Mouse (Mus musculus): ENCODE measurements around the gene Atp4a. TPM values are rescaled to one million over a fixed set of nuclear protein-coding genes. Genes with fewer than 3 reads are reported as not detected.
A peak's percentile ranks its signal among the peaks of the same experiment; 100 is the strongest.

Atp4a gene
- total and polyA plus RNA-seq, 2 experiments, result 2.6 to 4.2 TPM

DNA sequence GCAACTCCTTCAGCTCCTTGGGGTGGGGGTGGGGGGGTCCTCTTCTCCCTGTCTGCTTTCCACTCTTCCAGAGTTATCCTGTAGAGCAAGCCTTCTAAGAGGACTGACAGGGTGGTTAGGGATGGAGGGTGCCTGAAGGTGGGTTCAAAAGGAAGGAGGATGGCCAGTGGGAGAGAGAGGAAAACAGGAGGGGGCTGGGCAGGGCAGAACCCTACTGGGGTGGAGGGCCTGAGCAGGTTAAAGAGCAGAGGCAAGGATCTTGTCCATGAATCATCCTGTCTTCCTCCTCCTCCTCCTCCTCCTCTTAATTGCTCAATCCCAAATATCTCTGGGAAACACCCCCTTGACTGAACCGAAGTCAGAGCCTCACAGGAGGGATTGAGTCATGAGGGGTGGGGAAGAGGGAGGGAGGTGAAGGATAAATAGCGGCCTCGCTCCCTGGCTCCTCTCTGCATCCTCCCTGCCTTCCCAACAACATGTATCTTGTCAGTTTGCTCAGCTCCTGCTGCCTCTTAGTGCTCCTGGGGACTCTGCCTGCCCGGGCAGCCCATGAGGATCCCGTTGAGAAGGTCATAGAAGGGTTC is 39.2 kb downstream of the Atp4a start, which contains the start of gene Sbsn:
TSS of gene Sbsn (plus strand) at position 386 of the 584 bp plus-strand sequence.
- Histone ChIP-seq H3K4me1 (ENCODE audit: control insufficient read depth, insufficient read depth, low read length) (no peaks in the 10 kb centered on the region), H3K27ac (replicated peaks; ENCODE audit: insufficient read depth, low read depth, low read length) (no peak within 1 kb of the TSS), H3K4me3 (ENCODE audit: insufficient read depth, low read depth, low read length) (no peak within 1 kb of the TSS), H3K9ac (ENCODE audit: low read depth, low read length) (no peak within 1 kb of the TSS), H3K36me3 (ENCODE audit: control insufficient read depth, insufficient read depth, low read length) (no peaks in the 10 kb centered on the region), H3K27me3 (ENCODE audit: control insufficient read depth, insufficient read depth, low read length) (no peaks in the 10 kb centered on the region), H3K79me2 (ENCODE audit: control insufficient read depth, insufficient read depth, low read length) (no peaks in the 10 kb centered on the region)
- TF ChIP-seq POLR2A (IDR thresholded peaks at IDR 0.05; ENCODE audit: extremely low read depth, insufficient read depth, low read length) (no peak), CTCF (IDR thresholded peaks at IDR 0.05; ENCODE audit: low read depth, low read length) (no peak)
- no peak for DNase-seq (ENCODE audit: extremely low read depth, low read depth, low spot score)
- WGBS, result 60% methylated on average over 5 of the region's 5 CpGs

DNA sequence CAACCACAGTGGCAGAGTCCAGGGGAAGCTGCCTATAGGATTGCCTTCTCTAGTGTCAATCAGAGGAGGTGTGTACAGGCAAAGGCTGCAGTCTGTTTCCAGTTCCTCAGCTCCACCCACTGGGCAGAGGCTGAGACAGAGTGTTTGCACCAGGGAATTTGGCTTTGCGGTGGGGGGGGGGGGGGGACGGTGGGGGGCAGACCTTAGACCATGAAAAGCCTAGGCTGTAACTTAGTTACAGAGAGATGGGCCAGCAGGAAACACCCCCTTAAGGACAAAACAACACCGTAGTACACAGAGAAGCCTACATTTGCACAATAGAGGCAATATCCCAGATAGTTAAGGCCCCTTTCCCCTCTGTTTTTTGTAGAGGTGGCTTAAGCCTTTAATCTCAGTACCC is 45.0 kb downstream of the Atp4a start:
- no peak for DNase-seq (ENCODE audit: extremely low read depth, low read depth, low spot score)
- no peak for TF ChIP-seq POLR2A (IDR thresholded peaks at IDR 0.05; ENCODE audit: extremely low read depth, insufficient read depth, low read length)
- TF ChIP-seq CTCF (IDR thresholded peaks at IDR 0.05; ENCODE audit: low read depth, low read length), result no peak
- H3K79me2 ChIP-seq (ENCODE audit: control insufficient read depth, insufficient read depth, low read length), result no peaks in the 10 kb centered on the region
- H3K27ac ChIP-seq (replicated peaks; ENCODE audit: insufficient read depth, low read depth, low read length), result no peak overlapping the region
- H3K4me3 ChIP-seq (ENCODE audit: insufficient read depth, low read depth, low read length), result no peak overlapping the region
- no peaks in the 10 kb centered on the region for H3K36me3 ChIP-seq (ENCODE audit: control insufficient read depth, insufficient read depth, low read length)
- no peaks in the 10 kb centered on the region for H3K27me3 ChIP-seq (ENCODE audit: control insufficient read depth, insufficient read depth, low read length)
- H3K9ac ChIP-seq (ENCODE audit: low read depth, low read length), result no peak overlapping the region
- H3K4me1 ChIP-seq (ENCODE audit: control insufficient read depth, insufficient read depth, low read length), result no peaks in the 10 kb centered on the region
- WGBS, result 69% methylated on average over 3 of the region's 3 CpGs

DNA sequence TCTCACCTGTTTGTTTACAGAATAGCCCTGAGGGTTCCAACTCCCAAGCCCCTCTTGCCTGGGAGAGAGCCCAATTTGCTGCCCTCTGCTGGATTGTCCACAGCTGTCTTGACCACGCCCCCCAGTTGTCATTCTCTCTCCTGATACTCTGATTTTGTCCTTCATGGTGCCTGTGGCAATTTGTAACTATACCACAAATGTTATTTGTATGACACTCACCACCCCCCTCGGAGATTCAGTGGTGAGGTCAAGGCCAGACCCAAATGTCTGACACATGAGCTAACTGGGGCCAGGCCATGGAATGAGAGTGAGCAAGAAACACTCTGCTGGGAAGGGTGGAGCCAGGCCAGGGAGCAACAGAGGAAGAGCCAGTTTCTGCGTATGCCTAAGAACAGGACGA is 46.8 kb downstream of the Atp4a start:
- TF ChIP-seq CTCF (IDR thresholded peaks at IDR 0.05; ENCODE audit: low read depth, low read length) (peak; percentile 72), POLR2A (IDR thresholded peaks at IDR 0.05; ENCODE audit: extremely low read depth, insufficient read depth, low read length) (no peak)
- no peak for DNase-seq (ENCODE audit: extremely low read depth, low read depth, low spot score)

DNA sequence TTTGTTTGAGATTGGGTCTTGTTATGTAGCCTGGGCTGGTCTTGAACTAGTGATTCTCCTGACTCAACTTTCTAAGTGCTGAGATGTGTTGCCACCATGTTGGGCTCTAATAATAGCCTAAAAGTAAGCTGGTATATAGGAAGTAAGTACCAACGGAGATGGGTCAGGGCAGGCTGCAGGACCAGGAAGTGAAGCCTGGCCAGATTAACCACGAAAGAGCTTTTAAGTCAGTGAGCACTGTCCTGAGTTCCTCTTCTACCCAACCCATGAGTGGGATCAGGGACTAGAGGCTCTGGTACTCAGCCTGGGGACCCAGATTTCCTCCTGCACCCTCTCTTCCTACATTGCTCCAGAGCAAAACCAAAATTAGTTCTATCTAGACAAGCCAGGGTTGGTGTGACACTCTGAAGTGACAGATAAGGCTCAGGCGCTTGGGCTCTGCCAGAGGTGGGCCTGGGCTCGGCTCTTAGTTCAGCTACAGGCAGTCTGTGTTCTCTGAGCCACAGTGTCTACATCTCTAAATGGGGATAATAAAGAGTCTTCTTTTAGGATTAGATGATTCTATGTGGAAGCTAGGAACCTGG is 49.9 kb downstream of the Atp4a start:
- Histone ChIP-seq H3K4me3 (ENCODE audit: insufficient read depth, low read depth, low read length) (no peak overlapping the region), H3K79me2 (ENCODE audit: control insufficient read depth, insufficient read depth, low read length) (no peaks in the 10 kb centered on the region), H3K4me1 (ENCODE audit: control insufficient read depth, insufficient read depth, low read length) (no peaks in the 10 kb centered on the region), H3K27me3 (ENCODE audit: control insufficient read depth, insufficient read depth, low read length) (no peaks in the 10 kb centered on the region), H3K9ac (ENCODE audit: low read depth, low read length) (no peak overlapping the region), H3K27ac (replicated peaks; ENCODE audit: insufficient read depth, low read depth, low read length) (no peak overlapping the region), H3K36me3 (ENCODE audit: control insufficient read depth, insufficient read depth, low read length) (no peaks in the 10 kb centered on the region)
- TF ChIP-seq CTCF (IDR thresholded peaks at IDR 0.05; ENCODE audit: low read depth, low read length) (no peak), POLR2A (IDR thresholded peaks at IDR 0.05; ENCODE audit: extremely low read depth, insufficient read depth, low read length) (no peak)
- 77% methylated on average over 4 of the region's 4 CpGs for WGBS
- no peak for DNase-seq (ENCODE audit: extremely low read depth, low read depth, low spot score)

More for the DNA sequence above, 46.8 kb downstream of the Atp4a start:
- Histone ChIP-seq H3K4me3 (ENCODE audit: insufficient read depth, low read depth, low read length) (no peak overlapping the region), H3K27ac (replicated peaks; ENCODE audit: insufficient read depth, low read depth, low read length) (no peak overlapping the region), H3K27me3 (ENCODE audit: control insufficient read depth, insufficient read depth, low read length) (no peaks in the 10 kb centered on the region), H3K79me2 (ENCODE audit: control insufficient read depth, insufficient read depth, low read length) (no peaks in the 10 kb centered on the region), H3K4me1 (ENCODE audit: control insufficient read depth, insufficient read depth, low read length) (no peaks in the 10 kb centered on the region), H3K36me3 (ENCODE audit: control insufficient read depth, insufficient read depth, low read length) (no peaks in the 10 kb centered on the region), H3K9ac (ENCODE audit: low read depth, low read length) (no peak overlapping the region)
- 34% methylated on average over 4 of the region's 4 CpGs for WGBS

DNA sequence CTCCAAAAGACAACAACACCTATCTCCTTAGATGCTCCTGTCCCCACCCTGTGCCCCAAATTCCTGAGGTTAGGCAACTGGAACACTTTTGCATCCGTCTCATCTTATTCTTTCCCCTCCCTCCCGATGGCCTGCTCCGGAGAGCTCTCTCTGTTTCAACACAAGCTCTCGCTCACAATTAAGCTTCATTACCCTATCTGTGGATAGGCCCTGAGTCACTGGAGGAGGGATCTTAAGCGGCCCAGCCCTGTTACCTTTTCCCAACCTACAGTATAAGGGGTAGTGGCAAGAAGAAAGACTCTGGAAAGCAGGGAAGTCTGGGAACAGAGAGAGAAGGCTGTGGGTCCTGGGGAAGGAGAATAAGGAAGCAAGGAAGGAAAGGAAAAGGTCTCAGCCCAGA is 51.4 kb downstream of the Atp4a start, which contains the start of gene Dmkn:
TSS of gene Dmkn (plus strand) at position 301 of the 400 bp plus-strand sequence.
- no peaks in the 10 kb centered on the region for H3K36me3 ChIP-seq (ENCODE audit: control insufficient read depth, insufficient read depth, low read length)
- DNase-seq (ENCODE audit: extremely low read depth, low read depth, low spot score), result no peak

DNA sequence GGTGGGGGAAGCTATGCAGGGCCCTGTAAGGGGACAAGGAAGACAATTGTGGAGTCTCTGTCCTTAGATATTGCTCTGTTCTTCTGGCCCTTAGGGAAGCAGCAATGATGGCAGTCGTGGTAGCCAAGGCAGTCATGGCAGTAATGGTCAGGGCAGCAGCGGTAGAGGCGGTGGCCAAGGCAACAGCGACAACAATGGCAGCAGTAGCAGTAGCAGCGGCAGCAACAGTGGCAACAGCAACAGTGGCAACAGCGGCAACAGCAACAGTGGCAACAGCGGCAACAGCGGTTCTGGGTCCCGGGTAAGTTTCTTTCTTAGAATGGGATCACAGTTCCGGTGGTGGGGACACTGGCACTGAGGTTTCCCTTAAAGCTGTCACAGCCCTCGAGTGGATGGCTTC is 53.2 kb downstream of the Atp4a start:
- Histone ChIP-seq H3K4me1 (ENCODE audit: control insufficient read depth, insufficient read depth, low read length) (no peaks in the 10 kb centered on the region), H3K4me3 (ENCODE audit: insufficient read depth, low read depth, low read length) (no peak overlapping the region), H3K36me3 (ENCODE audit: control insufficient read depth, insufficient read depth, low read length) (no peaks in the 10 kb centered on the region), H3K27me3 (ENCODE audit: control insufficient read depth, insufficient read depth, low read length) (no peaks in the 10 kb centered on the region), H3K9ac (ENCODE audit: low read depth, low read length) (no peak overlapping the region), H3K27ac (replicated peaks; ENCODE audit: insufficient read depth, low read depth, low read length) (no peak overlapping the region), H3K79me2 (ENCODE audit: control insufficient read depth, insufficient read depth, low read length) (no peaks in the 10 kb centered on the region)
- no peak for DNase-seq (ENCODE audit: extremely low read depth, low read depth, low spot score)
- no peak for TF ChIP-seq POLR2A (IDR thresholded peaks at IDR 0.05; ENCODE audit: extremely low read depth, insufficient read depth, low read length)
- TF ChIP-seq CTCF (IDR thresholded peaks at IDR 0.05; ENCODE audit: low read depth, low read length), result no peak
- WGBS, result 42% methylated on average over 11 of the region's 11 CpGs

More for the DNA sequence above, 51.4 kb downstream of the Atp4a start, which contains the start of gene Dmkn:
- Histone ChIP-seq H3K79me2 (ENCODE audit: control insufficient read depth, insufficient read depth, low read length) (no peaks in the 10 kb centered on the region), H3K27me3 (ENCODE audit: control insufficient read depth, insufficient read depth, low read length) (no peaks in the 10 kb centered on the region), H3K27ac (replicated peaks; ENCODE audit: insufficient read depth, low read depth, low read length) (no peak within 1 kb of the TSS), H3K4me3 (ENCODE audit: insufficient read depth, low read depth, low read length) (no peak within 1 kb of the TSS), H3K9ac (ENCODE audit: low read depth, low read length) (no peak within 1 kb of the TSS), H3K4me1 (ENCODE audit: control insufficient read depth, insufficient read depth, low read length) (no peaks in the 10 kb centered on the region)
- 71% methylated on average over 5 of the region's 5 CpGs for WGBS
- TF ChIP-seq POLR2A (IDR thresholded peaks at IDR 0.05; ENCODE audit: extremely low read depth, insufficient read depth, low read length), result no peak
- no peak for TF ChIP-seq CTCF (IDR thresholded peaks at IDR 0.05; ENCODE audit: low read depth, low read length)
